Mouse (Mus musculus) brain, embryonic 14.5 days (tissue): ENCODE data around the gene 5430427O19Rik.

Experiments
- CTCF ChIP-seq: fragments of 200-500 bp; IDR thresholded peaks from 2 replicates; pipeline ENCODE4 v1.5.1; 2012; ENCODE audit warnings: inconsistent platforms, mild to moderate bottlenecking, moderate library complexity, borderline replicate concordance; ENCODE audit not compliant: insufficient read depth, insufficient read length; ENCODE audit errors: extremely low read depth
- POLR2A ChIP-seq: fragments of 200-500 bp; IDR thresholded peaks from 2 replicates; pipeline ENCODE4 v1.6.1; 2012; ENCODE audit warnings: mild to moderate bottlenecking, inconsistent platforms, borderline replicate concordance; ENCODE audit not compliant: poor library complexity, insufficient read depth, insufficient read length, severe bottlenecking; ENCODE audit errors: extremely low read depth

DNA sequence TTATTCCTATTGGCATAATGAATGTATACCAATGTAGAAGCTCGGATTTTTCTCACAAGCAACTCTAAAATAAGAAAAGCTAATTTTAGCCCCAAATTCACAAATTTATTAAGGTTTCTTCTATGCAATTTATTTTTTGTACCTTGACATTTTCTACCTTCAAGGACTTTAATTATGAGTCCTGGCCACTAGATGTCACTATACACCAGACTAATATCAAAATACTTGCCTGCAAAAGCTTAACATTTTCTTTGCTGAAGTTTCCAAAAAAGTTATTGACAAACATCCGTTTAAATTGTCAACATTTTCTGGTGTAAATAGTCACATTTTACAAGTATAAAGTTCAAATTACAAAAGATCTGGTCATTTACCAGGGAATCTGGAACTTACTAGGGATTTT lies 62.8 kb downstream of the 5430427O19Rik start:
- TF ChIP-seq CTCF (no peak), POLR2A (no peak)
